Mouse (Mus musculus) MEL (cell line): ENCODE data around the gene Scfd2.

Experiments used
- CTCF ChIP-seq, 3 experiments: IDR thresholded peaks in 2 of 3; conservative IDR thresholded peaks in 1 of 3; 2 replicates each; pipeline ENCODE4 v1.5.1; 2011 to 2012; ENCODE audit warnings: low read length in 3 of 3, low read depth in 2 of 3, mild to moderate bottlenecking in 2 of 3, improper control_type of control experiment in 1 of 3, inconsistent platforms in 1 of 3, mixed read lengths in 1 of 3, moderate library complexity in 1 of 3; ENCODE audit not compliant: control insufficient read depth in 1 of 3, insufficient read depth in 1 of 3, poor library complexity in 1 of 3, severe bottlenecking in 1 of 3
- EP300 ChIP-seq, 2 experiments: IDR thresholded peaks; 2 replicates each; pipeline ENCODE4 v1.6.1; 2011; ENCODE audit warnings: improper control_type of control experiment in 2 of 2, low read length in 2 of 2, low read depth in 1 of 2, mild to moderate bottlenecking in 1 of 2
- GATA1 ChIP-seq: IDR thresholded peaks from 2 replicates; pipeline ENCODE4 v1.6.1; 2011; ENCODE audit warnings: low read depth, low read length, improper control_type of control experiment
- HCFC1 ChIP-seq: IDR thresholded peaks from 2 replicates; pipeline ENCODE4 v1.6.1; 2012; ENCODE audit warnings: low read depth, mild to moderate bottlenecking, inconsistent platforms, low read length, improper control_type of control experiment, moderate library complexity
- MAZ ChIP-seq: IDR thresholded peaks from 2 replicates; pipeline ENCODE4 v1.6.1; 2012; ENCODE audit warnings: low read depth, mild to moderate bottlenecking, inconsistent platforms, low read length, improper control_type of control experiment
- ZC3H11A ChIP-seq: IDR thresholded peaks from 2 replicates; pipeline ENCODE4 v1.6.1; 2012; ENCODE audit warnings: low read depth, mild to moderate bottlenecking, inconsistent platforms, low read length, improper control_type of control experiment

GRCm38 (mm10) chr5:74365408-74365807 lies 166.2 kb downstream of the Scfd2 start:
- no peak for TF ChIP-seq HCFC1
- no peak for TF ChIP-seq ZC3H11A
- no peak for TF ChIP-seq GATA1
- no peak for TF ChIP-seq CTCF (IDR thresholded peaks at IDR 0.05 in 2 of 3, conservative IDR thresholded peaks at IDR 0.05 in 1 of 3; ENCODE audit: control insufficient read depth in 1 of 3, insufficient read depth in 1 of 3, low read depth in 2 of 3, low read length in 3 of 3, poor library complexity in 1 of 3, severe bottlenecking in 1 of 3)
- no peak for TF ChIP-seq EP300 (IDR thresholded peaks at IDR 0.05; ENCODE audit: low read depth in 1 of 2, low read length in 2 of 2)
- TF ChIP-seq MAZ, result no peak
